Mouse (Mus musculus) ES-Bruce4 (cell line): ENCODE measurements around the gene Prkd1.

Source experiments
- CTCF ChIP-seq: IDR thresholded peaks from one replicate; pipeline ENCODE4 v1.8.1; 2011; ENCODE audit warnings: low read depth, low read length
- EP300 ChIP-seq: IDR thresholded peaks from 2 replicates; pipeline ENCODE4 v1.6.1; 2011; ENCODE audit warnings: low read depth, low read length; ENCODE audit not compliant: insufficient read depth
- POLR2A ChIP-seq: IDR thresholded peaks from one replicate; pipeline ENCODE4 v1.8.1; 2011; ENCODE audit warnings: low read length; ENCODE audit not compliant: insufficient read depth

DNA sequence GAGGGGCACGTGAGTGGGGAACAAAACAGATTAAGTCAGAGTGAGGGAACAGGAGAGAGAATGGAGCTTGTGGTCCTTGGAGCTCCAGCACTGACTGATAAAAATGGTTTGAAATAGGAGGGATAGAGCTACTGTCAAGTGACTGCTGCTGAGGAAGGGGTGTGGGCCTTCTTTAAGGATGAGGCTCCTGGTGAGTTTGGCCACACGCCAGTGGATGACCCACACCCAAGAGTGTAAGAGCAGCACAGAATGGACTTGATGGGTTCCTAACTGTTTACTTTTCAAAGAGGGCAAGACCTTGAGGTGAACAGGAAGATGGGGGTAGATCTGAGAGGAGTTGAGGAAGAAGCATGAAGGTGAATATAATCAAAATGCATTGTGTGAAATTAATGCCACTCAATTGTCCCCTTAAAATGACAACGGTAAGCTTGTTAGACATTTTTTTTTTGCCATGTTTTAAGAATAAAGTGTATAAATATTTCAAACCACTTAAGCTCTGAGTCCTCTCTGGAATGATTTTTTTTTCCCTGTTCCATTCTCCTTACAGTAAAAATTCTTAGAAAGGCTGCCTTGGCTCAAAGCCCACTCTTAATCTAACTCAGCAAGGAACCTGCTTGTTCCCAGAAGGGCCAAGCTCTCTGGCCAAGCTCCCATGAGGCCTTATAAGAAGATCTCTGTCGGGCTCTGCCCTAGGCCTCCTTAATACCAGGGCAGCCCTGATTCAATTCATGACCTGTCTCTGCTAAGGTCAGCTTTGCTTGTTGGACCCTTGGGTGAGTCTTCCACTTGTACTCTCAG, 42.0 kb downstream of the Prkd1 start:
- TF ChIP-seq POLR2A, result no peak
- no peak for TF ChIP-seq EP300
- no peak for TF ChIP-seq CTCF
